ENCODE assay signal across 11 mouse cellular contexts in the genomic region with DNA sequence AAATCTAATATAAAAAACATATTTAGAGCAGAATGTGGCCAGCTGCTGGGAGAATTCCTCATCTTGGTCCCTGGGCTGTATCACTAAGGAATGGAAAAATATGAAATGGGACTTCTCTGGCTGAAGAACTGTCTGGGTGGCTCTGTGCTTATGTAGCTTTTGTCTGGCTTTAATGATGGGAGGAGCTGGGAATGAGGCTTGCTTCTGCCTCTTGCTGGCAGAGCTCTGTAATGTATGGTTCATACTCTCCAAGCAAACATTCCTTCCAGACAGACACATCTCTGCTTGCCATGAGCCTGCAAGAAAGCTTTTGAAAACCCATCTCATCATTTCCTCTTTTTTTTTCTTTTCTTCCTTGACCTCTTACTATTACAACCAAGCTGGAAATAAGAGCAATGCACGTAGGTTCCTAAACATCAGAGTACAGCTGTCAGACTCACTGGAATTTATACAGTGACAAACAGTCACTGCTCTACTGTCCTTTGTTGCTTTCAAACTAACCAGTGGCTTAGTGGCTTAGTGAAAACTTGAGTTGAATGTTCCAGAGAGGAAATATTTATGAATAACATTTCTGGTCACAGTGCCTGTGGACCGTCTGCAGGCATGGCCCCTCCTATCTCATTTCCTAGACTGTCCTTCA.
DNase-seq lines count a peak whose midpoint lies in the region; ATAC-seq and TF ChIP-seq lines count a peak whose summit lies in the region.
"Had no signal": no experiment of that assay in that cellular context is flagged by ENCODE, and none has a peak within 500 bp of the region (broad histone marks: within the 10 kb centered on the region; RNA-seq: fewer than 3 reads in every experiment).

No protein-coding gene starts in this region.

- no peak overlapping the region for H3K4me2 ChIP-seq in hindbrain, embryonic 14.5 days (replicated peaks)
- no peak overlapping the region for H3K4me2 ChIP-seq in midbrain, embryonic 14.5 days (ENCODE audit: low read length)
- no peak overlapping the region for H3K4me2 ChIP-seq in stomach, embryonic 15.5 days

- no peaks in the 10 kb centered on the region for H3K4me1 ChIP-seq in hindbrain, embryonic 14.5 days (replicated peaks; ENCODE audit: control insufficient read depth, insufficient read depth, low read length)
- no peaks in the 10 kb centered on the region for H3K4me1 ChIP-seq in hindbrain, embryonic 10.5 days (replicated peaks)
- no peaks in the 10 kb centered on the region for H3K4me1 ChIP-seq in midbrain, embryonic 14.5 days (ENCODE audit: control insufficient read depth, insufficient read depth, low read length)
- no peaks in the 10 kb centered on the region for H3K4me1 ChIP-seq in midbrain, embryonic 10.5 days
- peaks cover 3% of the 10 kb centered on the region; the same call in 1 of the 2 replicates for H3K4me1 ChIP-seq in embryonic fibroblast, embryonic 13.5 days (ENCODE audit: control insufficient read depth, insufficient read depth, low read length)
- H3K4me1 ChIP-seq in stomach, embryonic 15.5 days = no peaks in the 10 kb centered on the region

- no peak overlapping the region for H3K9ac ChIP-seq in hindbrain, embryonic 14.5 days
- H3K9ac ChIP-seq in midbrain, embryonic 14.5 days (replicated peaks; ENCODE audit: low read length) = no peak overlapping the region
- H3K9ac ChIP-seq in stomach, embryonic 15.5 days = no peak overlapping the region

- no peaks in the 10 kb centered on the region for H3K9me3 ChIP-seq in hindbrain, embryonic 14.5 days (ENCODE audit: control insufficient read depth, low read length)
- no peaks in the 10 kb centered on the region for H3K9me3 ChIP-seq in hindbrain, embryonic 10.5 days
- no peaks in the 10 kb centered on the region for H3K9me3 ChIP-seq in midbrain, embryonic 14.5 days (ENCODE audit: control insufficient read depth, low read length)
- no peaks in the 10 kb centered on the region for H3K9me3 ChIP-seq in midbrain, embryonic 10.5 days (replicated peaks)
- H3K9me3 ChIP-seq in stomach, embryonic 15.5 days = no peaks in the 10 kb centered on the region

- no peak for TF ChIP-seq POLR2A in embryonic fibroblast, embryonic 13.5 days (IDR thresholded peaks at IDR 0.05; ENCODE audit: low read depth, low read length)

- no peak for DNase-seq in hindbrain, embryonic 14.5 days (ENCODE audit: low spot score)
- no peak for DNase-seq in hindbrain, embryonic 10.5 days (ENCODE audit: low spot score)
- DNase-seq in midbrain, embryonic 14.5 days = peak; percentile 8
- DNase-seq in midbrain, embryonic 10.5 days (ENCODE audit: low spot score) = no peak
- DNase-seq in left cerebral cortex, postnatal 14 days (ENCODE audit: low spot score in 2 of 2) = no peak
- DNase-seq: cerebellum, postnatal 36 days; heart, adult 18-20 months; kidney, postnatal 4 days had no signal

- WGBS in hindbrain, embryonic 14.5 days = 63% methylated on average over 2 of the region's 2 CpGs
- 76% methylated on average over 2 of the region's 2 CpGs for WGBS in hindbrain, embryonic 10.5 days
- 79% methylated on average over 2 of the region's 2 CpGs for WGBS in midbrain, embryonic 14.5 days
- 84% methylated on average over 2 of the region's 2 CpGs for WGBS in midbrain, embryonic 10.5 days
- 32% methylated on average over 2 of the region's 2 CpGs for WGBS in stomach, embryonic 15.5 days

- peaks cover 2% of the 10 kb centered on the region; the same call in 1 of the 2 replicates for H3K36me3 ChIP-seq in hindbrain, embryonic 14.5 days (replicated peaks; ENCODE audit: control insufficient read depth, insufficient read depth)
- H3K36me3 ChIP-seq in hindbrain, embryonic 10.5 days = 0 out of 2 replicates have a peak, but pooled peaks cover 4% of the 10 kb centered on the region
- H3K36me3 ChIP-seq in midbrain, embryonic 14.5 days (ENCODE audit: control insufficient read depth, insufficient read depth, low read length) = peaks cover 4% of the 10 kb centered on the region; the same call in 1 of the 2 replicates
- H3K36me3 ChIP-seq in midbrain, embryonic 10.5 days = no peaks in the 10 kb centered on the region
- H3K36me3 ChIP-seq in stomach, embryonic 15.5 days = no peaks in the 10 kb centered on the region

- no peak overlapping the region for H3K4me3 ChIP-seq in hindbrain, embryonic 14.5 days (replicated peaks; ENCODE audit: low read length)
- no peak overlapping the region for H3K4me3 ChIP-seq in hindbrain, embryonic 10.5 days
- H3K4me3 ChIP-seq in midbrain, embryonic 14.5 days (replicated peaks; ENCODE audit: low read depth, low read length) = no peak overlapping the region
- H3K4me3 ChIP-seq in midbrain, embryonic 10.5 days = no peak overlapping the region
- H3K4me3 ChIP-seq in embryonic fibroblast, embryonic 13.5 days (ENCODE audit: insufficient read depth, low read length) = no peak overlapping the region
- H3K4me3 ChIP-seq in stomach, embryonic 15.5 days (replicated peaks) = no peak overlapping the region

- H3K27me3 ChIP-seq in hindbrain, embryonic 14.5 days (ENCODE audit: control insufficient read depth, insufficient read depth, low read length) = no peaks in the 10 kb centered on the region
- no peaks in the 10 kb centered on the region for H3K27me3 ChIP-seq in hindbrain, embryonic 10.5 days (ENCODE audit: insufficient read depth, poor library complexity, severe bottlenecking)
- H3K27me3 ChIP-seq in midbrain, embryonic 14.5 days (ENCODE audit: control insufficient read depth, insufficient read depth, low read length) = no peaks in the 10 kb centered on the region
- no peaks in the 10 kb centered on the region for H3K27me3 ChIP-seq in midbrain, embryonic 10.5 days (ENCODE audit: low read depth, poor library complexity, severe bottlenecking)
- H3K27me3 ChIP-seq in stomach, embryonic 15.5 days (replicated peaks) = no peaks in the 10 kb centered on the region
- H3K27me3 ChIP-seq: CH12.LX had no signal

- ATAC-seq in hindbrain, embryonic 14.5 days (ENCODE audit: low FRiP score) = no peak
- no peak for ATAC-seq in midbrain, embryonic 14.5 days (ENCODE audit: low FRiP score, low TSS enrichment)
- peak; percentile 27; the same call in 1 of the 2 replicates for ATAC-seq in stomach, embryonic 15.5 days (ENCODE audit: insufficient read depth, low FRiP score, low read depth)

- intact Hi-C loops in left cerebral cortex, postnatal 14 days (cut with DNase I) = no loop called here

- 0 out of 2 replicates have a peak overlapping the region, but pooled peaks have one; percentile 16 for H3K27ac ChIP-seq in hindbrain, embryonic 14.5 days
- no peak overlapping the region for H3K27ac ChIP-seq in hindbrain, embryonic 10.5 days
- H3K27ac ChIP-seq in midbrain, embryonic 14.5 days (replicated peaks; ENCODE audit: low read depth, low read length) = 0 out of 2 replicates have a peak overlapping the region, but pooled peaks have one; percentile 32
- no peak overlapping the region for H3K27ac ChIP-seq in midbrain, embryonic 10.5 days (replicated peaks)
- peak overlapping the region; percentile 60; the same call in 1 of the 2 replicates for H3K27ac ChIP-seq in embryonic fibroblast, embryonic 13.5 days (ENCODE audit: insufficient read depth, low read length)
- peak overlapping the region; percentile 65 for H3K27ac ChIP-seq in stomach, embryonic 15.5 days

- TF ChIP-seq CTCF in embryonic fibroblast, embryonic 13.5 days (IDR thresholded peaks at IDR 0.05; ENCODE audit: borderline replicate concordance, insufficient read depth, low read length) = no peak

Comparison
In these comparisons a context has a peak if more than half of its experiments do, and no peak if none do; other contexts are left out.
1. H3K27ac ChIP-seq: peak in hindbrain, embryonic 14.5 days (single experiment), midbrain, embryonic 14.5 days (single experiment), embryonic fibroblast, embryonic 13.5 days (single experiment) and stomach, embryonic 15.5 days (single experiment); none in hindbrain, embryonic 10.5 days (single experiment) and midbrain, embryonic 10.5 days (single experiment).